Mouse (Mus musculus) midbrain, embryonic 15.5 days (tissue): ENCODE data around the gene Grhl3. TPM values are rescaled to one million over a fixed set of nuclear protein-coding genes. Genes with fewer than 3 reads are reported as not detected.
A peak's percentile ranks its signal among the peaks of the same experiment; 100 is the strongest.

ENCODE experiments used
- ATAC-seq: fragments of 200-750 bp; cut with Nextera tagmentation; replicated peaks from 2 replicates; pipeline ENCODE4 v1.8.0; 2017; ENCODE audit warnings: moderate TSS enrichment
- H3K27ac ChIP-seq: fragments of 300-500 bp; sonication (generic); 2 replicates; pipeline ENCODE4 v1.5.1; 2015; ENCODE audit warnings: mild to moderate bottlenecking, inconsistent platforms
- H3K27me3 ChIP-seq: fragments of 300-500 bp; sonication (generic); replicated peaks from 2 replicates; pipeline ENCODE4 v1.6.1; 2015; ENCODE audit warnings: inconsistent platforms
- H3K36me3 ChIP-seq: fragments of 300-500 bp; sonication (generic); replicated peaks from 2 replicates; pipeline ENCODE4 v1.6.1; 2015; ENCODE audit warnings: inconsistent platforms
- H3K4me1 ChIP-seq: fragments of 300-500 bp; sonication (generic); 2 replicates; pipeline ENCODE4 v1.6.1; 2015; ENCODE audit warnings: inconsistent platforms
- H3K4me2 ChIP-seq: fragments of 300-500 bp; sonication (generic); 2 replicates; pipeline ENCODE4 v1.6.1; 2015; ENCODE audit warnings: inconsistent platforms, mild to moderate bottlenecking, moderate library complexity
- H3K4me3 ChIP-seq: fragments of 300-500 bp; sonication (generic); 2 replicates; pipeline ENCODE4 v1.5.1; 2015; ENCODE audit warnings: mild to moderate bottlenecking, inconsistent platforms
- H3K9ac ChIP-seq: fragments of 300-500 bp; sonication (generic); 2 replicates; pipeline ENCODE4 v1.6.1; 2015; ENCODE audit warnings: mild to moderate bottlenecking, inconsistent platforms
- H3K9me3 ChIP-seq: fragments of 300-500 bp; sonication (generic); 2 replicates; pipeline ENCODE4 v1.6.1; 2016; ENCODE audit warnings: inconsistent platforms
- WGBS: fragments of 180-500 bp; shearing (Covaris S2); methylation state at CpG from one replicate; pipeline ENCODE4 v1.1.7; 2015; ENCODE audit warnings: mixed read lengths; 5-methylcytosine and 5-hydroxymethylcytosine counted together
- polyA plus RNA-seq: library from polyadenylated mRNA; unstranded; fragments of >200 nt; fragmentation: Nextera tagmentation; extraction: Ambion mirVana; gene quantifications from 2 replicates; pipeline ENCODE4 v1.2.1, GENCODE M21; 2015

Grhl3 gene
- polyA plus RNA-seq, 1 experiment from 2014 or later = 1.5 TPM

GRCm38 (mm10) chr4:135545080-135545511 lies 28.3 kb downstream of the Grhl3 start:
- H3K4me2 ChIP-seq = 0 out of 2 replicates have a peak overlapping the region, but pooled peaks have one; percentile 10
- ATAC-seq = no peak
- 31% methylated on average over 8 of the region's 8 CpGs for WGBS
- H3K27ac ChIP-seq = no peak overlapping the region
- peaks cover 17% of the 10 kb centered on the region for H3K4me1 ChIP-seq
- H3K27me3 ChIP-seq = no peaks in the 10 kb centered on the region
- H3K36me3 ChIP-seq = no peaks in the 10 kb centered on the region
- H3K9ac ChIP-seq = no peak overlapping the region
- no peak overlapping the region for H3K4me3 ChIP-seq
- H3K9me3 ChIP-seq = no peaks in the 10 kb centered on the region

DNA sequence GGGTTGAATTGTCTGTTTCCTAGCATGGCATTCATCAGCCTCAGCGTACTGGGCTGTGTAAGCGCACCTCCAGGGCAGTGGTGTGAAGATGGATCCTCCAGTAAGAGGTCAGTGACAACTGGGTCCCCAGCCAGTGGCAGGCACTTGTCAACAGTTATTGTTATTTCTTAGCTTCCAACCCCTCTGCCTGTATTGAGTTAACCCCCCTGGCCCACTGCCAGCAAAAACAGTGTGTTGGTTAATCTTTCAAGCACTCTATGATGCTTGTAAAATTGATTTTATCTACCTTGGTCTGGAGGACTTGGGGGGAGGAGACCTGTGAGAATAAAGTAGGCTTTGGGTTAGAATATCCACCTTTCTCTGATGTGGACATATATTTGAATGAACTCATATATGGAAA lies 29.1 kb downstream of the Grhl3 start:
- H3K27ac ChIP-seq = no peak overlapping the region
- ATAC-seq = no peak
- WGBS = 93% methylated on average over 2 of the region's 2 CpGs
- no peaks in the 10 kb centered on the region for H3K36me3 ChIP-seq
- no peaks in the 10 kb centered on the region for H3K9me3 ChIP-seq
- no peak overlapping the region for H3K4me3 ChIP-seq
- no peak overlapping the region for H3K9ac ChIP-seq
- peaks cover 21% of the 10 kb centered on the region for H3K4me1 ChIP-seq
- no peaks in the 10 kb centered on the region for H3K27me3 ChIP-seq
- no peak overlapping the region for H3K4me2 ChIP-seq

DNA sequence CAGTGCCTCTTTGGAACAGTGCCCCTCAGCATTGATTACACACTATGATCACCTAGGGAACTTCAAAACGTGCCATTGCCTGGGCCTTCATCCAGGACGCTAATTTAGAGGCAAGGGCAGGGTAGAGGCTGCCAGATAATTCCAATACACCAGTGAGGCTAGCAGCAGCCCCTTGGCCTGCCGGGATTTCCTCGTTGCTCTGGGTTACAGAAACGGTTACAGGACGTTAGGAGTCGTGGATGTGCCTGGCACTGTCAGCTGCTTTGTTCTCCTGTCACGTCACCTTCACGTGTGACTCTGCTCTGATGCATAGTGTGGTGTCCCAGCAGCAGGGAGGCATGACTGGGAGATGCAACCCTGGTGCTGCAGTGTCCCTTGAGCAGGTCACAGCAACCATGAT lies 33.4 kb downstream of the Grhl3 start:
- no peak overlapping the region for H3K27ac ChIP-seq
- no peaks in the 10 kb centered on the region for H3K9me3 ChIP-seq
- H3K36me3 ChIP-seq = no peaks in the 10 kb centered on the region
- 35% methylated on average over 9 of the region's 9 CpGs for WGBS
- H3K27me3 ChIP-seq = no peaks in the 10 kb centered on the region
- H3K9ac ChIP-seq = no peak overlapping the region
- peaks cover 11% of the 10 kb centered on the region for H3K4me1 ChIP-seq
- no peak overlapping the region for H3K4me3 ChIP-seq
- no peak for ATAC-seq
- no peak overlapping the region for H3K4me2 ChIP-seq

DNA sequence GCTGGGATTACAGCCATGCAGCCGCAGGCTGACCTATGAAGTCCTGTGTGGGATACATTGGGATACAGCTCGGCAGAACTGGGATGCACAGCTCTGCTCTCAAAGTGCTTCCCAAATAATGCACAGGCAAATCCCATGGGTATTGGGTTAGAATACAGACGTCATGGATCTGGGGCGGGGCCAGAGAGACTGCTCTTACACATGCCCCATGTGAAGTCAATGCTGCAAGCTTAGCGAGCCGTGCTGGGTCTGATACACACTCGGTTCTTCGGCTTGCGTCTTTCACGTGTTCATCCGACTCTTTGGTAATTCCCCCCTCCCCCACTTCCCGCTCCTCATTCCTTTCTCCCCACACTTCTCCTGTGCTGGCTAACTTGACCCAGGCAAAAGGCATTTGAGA lies 34.4 kb downstream of the Grhl3 start:
- Histone ChIP-seq H3K4me2 (no peak overlapping the region), H3K9me3 (no peaks in the 10 kb centered on the region), H3K27me3 (no peaks in the 10 kb centered on the region), H3K27ac (no peak overlapping the region), H3K36me3 (no peaks in the 10 kb centered on the region), H3K4me1 (peaks cover 7% of the 10 kb centered on the region), H3K9ac (no peak overlapping the region), H3K4me3 (no peak overlapping the region)
- WGBS = 79% methylated on average over 12 of the region's 12 CpGs
- ATAC-seq = no peak

GRCm38 (mm10) chr4:135535021-135535420 lies 38.4 kb downstream of the Grhl3 start:
- ATAC-seq = no peak
- Histone ChIP-seq H3K27ac (no peak overlapping the region), H3K9ac (no peak overlapping the region), H3K9me3 (no peaks in the 10 kb centered on the region), H3K4me1 (peaks cover 3% of the 10 kb centered on the region), H3K27me3 (no peaks in the 10 kb centered on the region), H3K4me2 (no peak overlapping the region), H3K36me3 (no peaks in the 10 kb centered on the region), H3K4me3 (no peak overlapping the region)
- 98% methylated on average over 3 of the region's 3 CpGs for WGBS

DNA sequence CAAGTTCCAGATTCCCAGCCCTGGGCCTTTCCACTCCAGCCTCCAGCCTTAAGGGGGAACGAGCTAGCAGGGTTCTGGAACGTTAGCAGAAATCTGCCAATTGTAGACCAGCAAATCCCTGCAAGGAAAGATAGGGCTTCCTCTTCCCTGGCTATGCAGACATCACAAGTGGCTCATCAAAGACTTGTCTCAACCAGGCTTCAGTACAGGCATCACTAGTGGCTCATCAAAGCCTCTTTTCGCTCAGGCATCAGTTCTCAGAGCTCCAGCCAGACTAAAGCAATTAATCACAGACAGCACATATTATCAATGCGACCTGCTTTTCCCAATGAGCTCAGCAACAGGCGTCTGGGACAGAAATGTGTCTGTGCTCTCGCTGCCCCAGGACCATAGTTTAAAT lies 40.4 kb downstream of the Grhl3 start:
- H3K27ac ChIP-seq = no peak overlapping the region
- WGBS = 78% methylated on average over 6 of the region's 6 CpGs
- no peak for ATAC-seq
- H3K4me1 ChIP-seq = no peaks in the 10 kb centered on the region; the same call in 1 of the 2 replicates
- H3K4me2 ChIP-seq = no peak overlapping the region
- no peak overlapping the region for H3K9ac ChIP-seq
- H3K27me3 ChIP-seq = no peaks in the 10 kb centered on the region
- H3K9me3 ChIP-seq = no peaks in the 10 kb centered on the region
- no peak overlapping the region for H3K4me3 ChIP-seq
- no peaks in the 10 kb centered on the region for H3K36me3 ChIP-seq

- no peak for ATAC-seq
- H3K9me3 ChIP-seq = no peaks in the 10 kb centered on the region
- 45% methylated on average over 9 of the region's 9 CpGs for WGBS
- no peaks in the 10 kb centered on the region; the same call in 1 of the 2 replicates for H3K4me1 ChIP-seq
- no peak overlapping the region for H3K9ac ChIP-seq
- H3K27ac ChIP-seq = no peak overlapping the region
- no peaks in the 10 kb centered on the region for H3K27me3 ChIP-seq
- no peak overlapping the region for H3K4me2 ChIP-seq
- no peak overlapping the region for H3K4me3 ChIP-seq
- no peaks in the 10 kb centered on the region for H3K36me3 ChIP-seq
These were observed 41.4 kb downstream of the Grhl3 start for GRCm38 (mm10) chr4:135531771-135532613.

DNA sequence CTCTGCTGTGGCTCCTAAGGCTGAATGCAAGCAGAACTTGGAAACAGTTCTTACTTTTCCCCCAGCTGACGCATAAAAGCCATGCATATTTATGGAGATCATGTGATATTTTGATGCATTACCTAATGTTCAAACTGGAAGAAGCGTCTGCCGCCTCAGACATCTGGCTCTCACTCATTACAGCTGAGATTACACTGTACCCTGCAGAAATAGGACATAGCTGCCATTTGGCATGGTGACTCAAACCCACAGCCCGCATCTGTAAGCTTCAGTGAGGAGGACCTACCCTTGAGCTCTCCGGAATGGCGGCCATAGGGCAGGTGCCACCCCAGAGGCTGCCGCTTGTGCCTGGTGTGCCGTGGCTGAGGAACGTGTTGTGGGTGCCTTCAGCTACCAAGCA lies 42.2 kb downstream of the Grhl3 start:
- H3K27ac ChIP-seq = no peak overlapping the region
- H3K27me3 ChIP-seq = no peaks in the 10 kb centered on the region
- no peaks in the 10 kb centered on the region for H3K9me3 ChIP-seq
- no peak overlapping the region for H3K4me2 ChIP-seq
- no peaks in the 10 kb centered on the region for H3K36me3 ChIP-seq
- WGBS = 85% methylated on average over 9 of the region's 9 CpGs
- no peak overlapping the region for H3K4me3 ChIP-seq
- H3K4me1 ChIP-seq = peaks cover 6% of the 10 kb centered on the region
- ATAC-seq = no peak
- H3K9ac ChIP-seq = no peak overlapping the region

GRCm38 (mm10) chr4:135530270-135530669 lies 43.2 kb downstream of the Grhl3 start:
- Histone ChIP-seq H3K9me3 (no peaks in the 10 kb centered on the region), H3K27ac (no peak overlapping the region), H3K36me3 (no peaks in the 10 kb centered on the region), H3K27me3 (no peaks in the 10 kb centered on the region), H3K4me3 (no peak overlapping the region), H3K4me2 (no peak overlapping the region), H3K9ac (no peak overlapping the region), H3K4me1 (peaks cover 16% of the 10 kb centered on the region)
- no peak for ATAC-seq
- WGBS = 61% methylated on average over 2 of the region's 2 CpGs

DNA sequence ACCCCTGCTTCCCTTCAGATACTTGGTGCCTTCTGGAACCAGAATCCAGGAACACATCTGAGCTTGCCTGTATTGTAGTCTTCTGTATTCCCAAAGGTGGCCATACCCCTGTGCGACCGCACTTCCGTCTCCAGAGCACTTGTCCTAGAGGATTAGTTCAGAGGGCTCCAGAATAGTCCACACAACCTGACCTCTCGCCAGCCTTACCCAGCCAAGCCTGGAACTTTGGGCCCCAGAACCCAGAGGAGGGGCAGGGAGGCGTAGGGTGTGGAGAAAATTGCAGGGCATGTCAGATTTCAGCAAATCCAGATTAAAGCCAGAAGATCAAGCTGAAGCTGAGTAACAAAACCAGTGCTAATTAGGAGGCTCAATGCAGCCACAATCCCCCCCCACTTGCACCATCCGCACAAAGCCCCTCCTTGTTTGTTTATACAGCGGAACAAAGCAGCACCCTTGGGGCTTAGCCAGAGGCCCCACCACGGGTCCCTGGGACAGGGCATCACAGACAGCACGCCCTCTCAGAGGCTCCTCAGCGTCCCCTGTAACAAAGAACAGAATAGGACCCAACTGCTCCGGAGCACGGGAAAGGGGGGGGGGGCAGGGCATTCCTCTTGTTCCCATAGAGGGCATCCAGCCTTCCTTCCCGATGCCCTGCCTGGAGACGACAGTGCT lies 47.3 kb downstream of the Grhl3 start:
- no peak overlapping the region for H3K27ac ChIP-seq
- peak; percentile 77 for ATAC-seq
- H3K36me3 ChIP-seq = no peaks in the 10 kb centered on the region
- no peaks in the 10 kb centered on the region for H3K9me3 ChIP-seq
- H3K27me3 ChIP-seq = no peaks in the 10 kb centered on the region
- WGBS = 8% methylated on average over 14 of the region's 14 CpGs
- H3K4me2 ChIP-seq = no peak overlapping the region
- no peak overlapping the region for H3K9ac ChIP-seq
- no peak overlapping the region for H3K4me3 ChIP-seq
- H3K4me1 ChIP-seq = peaks cover 28% of the 10 kb centered on the region

GRCm38 (mm10) chr4:135525057-135525456 lies 48.4 kb downstream of the Grhl3 start:
- ATAC-seq = no peak
- no peaks in the 10 kb centered on the region for H3K36me3 ChIP-seq
- H3K27me3 ChIP-seq = no peaks in the 10 kb centered on the region
- peaks cover 28% of the 10 kb centered on the region for H3K4me1 ChIP-seq
- no peak overlapping the region for H3K27ac ChIP-seq
- no peak overlapping the region for H3K9ac ChIP-seq
- WGBS = 60% methylated on average over 12 of the region's 12 CpGs
- H3K9me3 ChIP-seq = no peaks in the 10 kb centered on the region
- no peak overlapping the region for H3K4me3 ChIP-seq
- H3K4me2 ChIP-seq = no peak overlapping the region

DNA sequence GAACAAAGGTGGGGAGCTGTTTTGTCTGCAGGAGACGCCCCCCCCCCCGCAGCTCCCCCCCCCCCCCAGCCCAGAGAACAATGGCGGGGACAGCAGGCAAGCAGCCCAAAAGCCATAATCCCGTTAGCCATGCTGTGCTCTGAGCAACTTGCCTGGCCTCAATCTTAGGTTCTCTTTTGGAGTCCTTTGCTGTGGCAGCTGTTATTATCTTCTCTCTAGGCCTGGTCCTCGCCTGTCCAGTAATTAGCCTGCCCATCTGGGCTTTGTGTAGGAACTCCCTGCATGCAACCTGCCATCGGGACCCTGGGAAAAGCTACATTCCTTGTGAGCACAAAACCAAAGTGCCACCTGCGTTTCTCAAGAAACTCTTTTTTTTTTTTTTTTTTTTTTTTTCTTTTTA lies 49.5 kb downstream of the Grhl3 start:
- Histone ChIP-seq H3K36me3 (no peaks in the 10 kb centered on the region), H3K9ac (no peak overlapping the region), H3K27ac (no peak overlapping the region), H3K4me3 (no peak overlapping the region), H3K27me3 (0 out of 2 replicates have a peak, but pooled peaks cover under 1% of the 10 kb centered on the region), H3K9me3 (no peaks in the 10 kb centered on the region), H3K4me2 (no peak overlapping the region), H3K4me1 (peaks cover 28% of the 10 kb centered on the region)
- WGBS = 3% methylated on average over 7 of the region's 7 CpGs
- peak; percentile 62; the same call in 1 of the 2 replicates for ATAC-seq
